Mouse (Mus musculus): ENCODE results near the gene Ifitm10.

Gene Ifitm10

DNA sequence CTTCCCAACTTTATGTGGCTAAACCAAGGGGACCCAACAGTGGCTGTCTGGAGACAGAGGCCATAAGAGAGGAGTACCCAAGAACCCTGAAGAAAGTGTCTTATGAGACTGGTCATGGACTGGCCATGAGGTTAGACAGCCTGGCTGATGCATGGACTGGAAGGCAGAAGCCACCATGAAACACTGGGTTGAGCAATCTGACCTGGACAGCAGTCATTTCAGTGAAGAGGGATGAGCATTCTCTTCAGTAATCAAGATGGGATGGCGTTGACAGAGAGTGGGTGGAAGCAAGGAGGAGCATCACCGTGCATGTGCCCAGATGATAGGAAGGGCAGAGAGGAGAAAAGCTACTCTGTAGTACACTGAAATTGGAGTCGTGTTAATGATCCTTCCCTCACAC is 17.6 kb upstream of the Ifitm10 start:
- DNase-seq (ENCODE audit: low read depth, low spot score): no peak

DNA sequence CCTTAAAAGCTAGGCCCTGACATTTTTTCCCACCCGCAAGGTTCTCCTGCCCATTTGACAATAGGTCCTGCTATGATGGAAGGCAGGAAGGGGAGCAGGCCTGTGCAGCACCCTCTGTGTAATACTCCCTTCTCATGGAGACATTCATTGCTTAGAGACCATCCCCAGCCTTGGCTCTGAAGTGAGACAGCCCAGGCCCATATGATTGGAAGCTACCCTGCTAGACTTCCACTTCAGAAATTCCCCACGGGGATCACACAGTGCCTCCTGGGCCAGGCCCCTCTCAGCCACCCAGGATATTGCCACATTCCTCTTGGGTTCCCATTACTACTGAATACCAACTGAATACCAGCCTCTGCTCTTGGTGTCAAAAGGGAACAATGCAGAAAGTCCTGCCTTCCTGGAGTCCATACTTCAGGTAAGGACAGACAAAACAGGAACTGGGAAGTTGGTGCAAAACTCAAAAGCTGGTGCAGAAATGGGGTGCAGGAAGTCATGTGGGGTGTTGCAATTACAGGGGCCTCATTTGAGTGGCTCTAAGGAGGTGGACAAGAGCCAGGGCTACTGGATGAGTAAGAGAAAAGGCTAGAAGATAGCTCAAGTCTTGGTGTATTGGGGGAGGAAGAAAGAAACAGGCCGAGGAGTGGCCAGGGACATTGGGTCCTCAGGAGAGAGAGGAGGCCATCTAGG is 16.6 kb upstream of the Ifitm10 start:
- DNase-seq (ENCODE audit: low read depth, low spot score): no peak

DNA sequence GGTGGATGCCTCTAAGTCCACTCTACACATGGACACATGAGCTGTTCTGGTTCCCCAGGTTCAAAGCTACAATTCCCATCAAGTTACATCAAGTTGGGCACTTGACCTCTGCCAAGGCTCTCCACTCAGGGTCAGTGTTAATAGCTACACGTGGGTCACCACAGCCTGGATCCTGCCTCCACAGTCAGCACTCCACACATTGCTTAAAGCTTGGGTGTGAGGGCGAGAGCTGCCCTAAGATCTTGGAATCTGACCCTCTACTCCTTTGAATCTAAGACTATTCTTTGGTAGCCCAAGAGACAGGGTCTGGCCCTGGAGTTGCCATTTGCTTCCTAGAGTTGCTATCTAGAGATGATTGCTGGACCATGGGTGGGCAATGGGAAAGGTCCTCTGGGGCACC is 15.2 kb upstream of the Ifitm10 start:
- no peak for DNase-seq (ENCODE audit: low read depth, low spot score)

DNA sequence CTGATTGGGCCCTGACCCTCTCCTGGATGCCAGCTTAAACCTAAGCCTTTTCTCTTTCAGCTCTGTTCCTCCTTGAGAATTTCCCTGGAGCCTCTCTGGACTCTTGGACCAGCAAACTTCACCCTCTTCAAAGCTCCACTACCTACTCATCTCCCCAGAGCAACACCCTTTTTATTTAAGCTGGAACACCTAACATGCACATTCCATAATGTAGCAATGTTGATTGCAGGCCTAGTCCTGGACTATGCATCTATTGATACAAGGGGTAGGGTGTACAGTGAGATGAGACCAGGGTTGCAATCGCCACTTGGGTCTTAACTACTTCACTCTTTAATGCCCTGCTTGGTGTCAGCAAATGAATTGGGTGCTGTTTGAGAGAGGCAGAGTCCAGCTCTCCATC is 14.6 kb upstream of the Ifitm10 start:
- DNase-seq (ENCODE audit: low read depth, low spot score): no peak

DNA sequence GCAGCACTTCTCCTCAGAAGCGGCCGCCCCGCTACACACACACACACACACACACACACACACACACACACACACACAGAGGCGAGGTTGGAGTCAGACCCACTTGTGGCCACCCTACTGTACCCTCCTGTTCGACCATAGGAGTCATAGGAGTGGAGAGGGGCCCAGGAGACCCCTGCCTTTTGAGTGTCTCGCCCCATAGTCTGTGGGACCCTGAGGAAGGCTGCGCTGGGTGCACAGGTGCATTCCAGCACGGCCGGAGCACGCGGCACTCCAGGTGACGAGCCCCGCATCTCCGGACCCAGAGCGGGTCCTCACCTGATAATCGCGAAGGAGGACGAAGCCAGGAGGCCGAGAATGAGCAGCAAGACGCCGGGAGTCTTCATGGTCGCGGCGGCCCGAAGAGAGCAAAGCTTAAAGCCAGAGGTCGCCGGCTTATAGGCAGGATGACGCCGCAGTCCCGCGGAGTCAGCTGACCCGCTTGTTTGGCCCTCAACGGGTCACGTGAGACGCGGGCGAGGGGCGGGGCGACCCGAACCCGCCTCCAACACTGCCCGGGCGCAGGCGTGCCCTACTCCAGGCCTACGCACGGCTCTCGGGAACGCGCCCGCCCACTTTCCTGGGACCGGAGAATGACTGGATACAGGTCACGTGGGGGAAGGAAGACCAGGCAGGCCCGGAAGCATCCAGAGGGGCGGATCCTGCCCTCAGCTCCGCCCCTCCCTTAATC is 14.0 kb upstream of the Ifitm10 start, which contains the start of gene Ctsd:
Gene Ctsd, minus strand, starts transcription at position 620 of the 730 bp plus-strand sequence.
- DNase-seq (ENCODE audit: low read depth, low spot score): peak; percentile 94

DNA sequence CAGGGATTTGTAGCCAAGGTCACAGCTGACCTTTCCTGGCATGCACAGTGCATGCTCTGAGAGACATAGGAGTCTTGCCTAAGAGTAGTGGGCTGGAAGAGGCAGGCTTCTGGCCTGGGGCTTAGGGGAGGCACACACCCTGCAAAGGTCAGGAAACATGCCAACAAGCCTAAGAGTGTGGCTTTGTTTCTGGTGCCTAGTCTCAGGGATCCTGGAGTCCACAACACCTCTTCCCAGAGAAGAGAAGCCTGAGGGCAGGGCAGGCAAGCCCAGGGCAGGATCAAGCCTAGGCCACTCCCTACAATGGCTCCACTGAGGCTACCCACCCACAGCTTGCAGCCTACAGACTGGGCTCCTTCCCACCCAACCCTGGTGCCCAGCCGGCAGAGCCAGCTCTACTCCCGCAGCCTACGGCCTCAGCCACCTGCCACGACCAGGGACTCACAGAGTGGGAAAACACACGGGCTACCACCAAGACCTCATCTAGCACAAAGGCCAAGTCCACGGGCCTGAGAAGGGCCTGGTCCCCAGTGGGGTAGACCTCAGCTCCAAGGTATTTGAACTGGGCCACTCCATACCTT is 13.2 kb upstream of the Ifitm10 start:
- DNase-seq (ENCODE audit: low read depth, low spot score): no peak

DNA sequence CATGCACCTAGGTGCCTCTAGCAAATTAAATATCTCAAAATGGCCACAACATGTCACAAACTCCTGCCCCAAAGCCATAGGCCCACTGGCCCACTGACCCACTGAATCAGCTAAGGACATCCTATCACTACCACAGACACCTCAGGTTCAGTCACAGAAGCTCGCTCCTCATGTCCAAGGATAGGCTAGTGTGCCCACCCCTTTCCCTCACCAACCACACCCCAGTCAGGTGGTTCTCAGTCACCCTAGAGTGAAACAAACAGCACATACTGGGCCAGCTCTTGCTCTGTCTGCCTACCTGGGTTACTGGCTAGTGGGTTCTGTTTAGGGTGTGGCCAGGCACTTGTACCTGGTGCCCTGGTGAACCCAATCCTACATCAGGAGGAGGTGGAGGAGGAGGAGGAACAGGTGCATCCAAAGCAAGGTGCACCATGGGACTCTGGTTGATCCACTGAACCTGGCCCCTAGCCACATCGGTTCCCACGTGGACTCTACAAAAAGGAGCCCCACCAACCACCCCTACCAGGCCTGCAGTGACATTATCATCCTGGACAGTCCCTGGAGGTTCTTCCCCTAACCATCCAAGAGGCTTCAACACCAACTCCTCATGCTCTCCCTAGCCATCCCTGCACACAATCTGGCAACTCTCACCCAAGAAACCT is 12.3 kb upstream of the Ifitm10 start:
- DNase-seq (ENCODE audit: low read depth, low spot score): no peak

DNA sequence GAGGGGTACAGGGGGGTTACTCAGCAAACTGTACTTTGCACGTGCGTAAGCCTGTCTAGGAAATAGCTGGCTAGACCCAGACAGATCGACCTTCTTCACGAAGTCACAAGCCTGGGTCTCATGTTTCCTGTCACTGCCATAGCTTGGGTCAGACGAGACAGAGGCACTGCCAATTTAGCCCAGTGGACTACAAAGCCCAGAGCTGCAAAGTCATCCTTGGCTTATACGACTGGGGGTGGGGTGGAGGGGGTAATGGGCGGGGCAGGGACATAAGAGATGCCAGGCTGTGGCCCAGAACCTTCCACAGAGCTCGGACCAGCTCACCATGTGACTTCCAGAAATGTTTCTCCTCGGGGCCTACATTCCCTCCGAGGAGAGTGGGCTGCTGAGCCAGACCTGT is 10.8 kb upstream of the Ifitm10 start:
- DNase-seq (ENCODE audit: low read depth, low spot score): no peak

DNA sequence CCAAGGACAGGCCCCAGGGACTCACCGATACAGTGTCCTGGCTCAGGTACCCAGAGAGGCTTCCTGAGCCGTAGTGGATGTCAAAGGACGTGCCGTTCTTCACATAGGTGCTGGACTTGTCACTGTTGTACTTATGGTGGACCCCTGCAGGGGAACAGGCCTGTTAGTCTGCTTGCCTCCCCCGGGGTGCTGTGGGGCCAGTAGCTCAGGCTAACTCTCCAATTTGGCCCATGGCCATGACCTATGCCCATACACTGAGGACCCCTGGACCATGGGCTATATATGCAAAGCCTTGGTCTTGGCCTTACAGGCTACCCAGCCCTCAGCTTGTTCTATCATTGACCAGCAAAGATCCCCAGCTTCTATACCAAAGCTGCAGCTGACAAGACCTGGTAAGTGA is 9.0 kb upstream of the Ifitm10 start, which contains the start of gene Gm49369:
Gene Gm49369, minus strand, starts transcription at position 101 of the 400 bp plus-strand sequence.
- DNase-seq (ENCODE audit: low read depth, low spot score): no peak

DNA sequence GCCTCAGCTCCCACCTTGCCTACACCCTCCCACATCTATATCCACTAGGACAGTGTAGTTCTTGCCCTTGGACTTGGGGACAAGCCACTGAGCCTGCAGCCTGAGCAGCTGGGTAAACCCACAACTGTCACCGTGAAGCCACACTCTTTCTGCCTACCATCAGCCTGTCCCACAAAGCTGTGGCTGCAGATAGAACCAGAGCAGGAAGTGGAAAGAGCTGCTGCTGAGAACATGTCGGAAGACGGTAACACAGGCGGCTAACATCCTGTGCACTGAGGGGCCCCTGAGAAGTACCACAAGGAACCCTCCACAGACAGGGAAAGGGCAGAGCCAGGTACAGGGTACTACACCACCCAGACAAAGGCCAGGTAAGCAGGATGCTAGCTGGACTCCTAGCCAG is 7.6 kb upstream of the Ifitm10 start:
- DNase-seq (ENCODE audit: low read depth, low spot score): no peak

DNA sequence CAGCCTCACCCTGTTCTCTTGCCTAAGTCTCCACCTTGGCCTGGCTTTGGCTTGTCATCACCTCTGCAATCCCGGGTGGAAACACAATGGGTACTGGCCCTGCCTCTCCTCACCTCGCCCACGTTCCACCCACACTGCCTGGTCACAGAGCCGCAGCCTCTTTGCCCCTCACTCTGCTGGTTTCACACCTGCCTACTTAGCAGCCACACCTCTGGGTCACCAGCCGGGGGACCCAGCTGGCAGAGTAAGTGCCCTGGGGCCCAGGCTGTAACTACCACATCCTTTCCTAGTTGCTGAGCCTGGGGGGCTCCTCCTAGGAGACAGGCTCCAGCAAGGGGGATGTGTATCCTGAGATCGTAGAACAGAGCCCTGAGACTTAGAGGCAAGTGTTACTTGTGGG is 5.6 kb upstream of the Ifitm10 start:
- no peak for DNase-seq (ENCODE audit: low read depth, low spot score)

DNA sequence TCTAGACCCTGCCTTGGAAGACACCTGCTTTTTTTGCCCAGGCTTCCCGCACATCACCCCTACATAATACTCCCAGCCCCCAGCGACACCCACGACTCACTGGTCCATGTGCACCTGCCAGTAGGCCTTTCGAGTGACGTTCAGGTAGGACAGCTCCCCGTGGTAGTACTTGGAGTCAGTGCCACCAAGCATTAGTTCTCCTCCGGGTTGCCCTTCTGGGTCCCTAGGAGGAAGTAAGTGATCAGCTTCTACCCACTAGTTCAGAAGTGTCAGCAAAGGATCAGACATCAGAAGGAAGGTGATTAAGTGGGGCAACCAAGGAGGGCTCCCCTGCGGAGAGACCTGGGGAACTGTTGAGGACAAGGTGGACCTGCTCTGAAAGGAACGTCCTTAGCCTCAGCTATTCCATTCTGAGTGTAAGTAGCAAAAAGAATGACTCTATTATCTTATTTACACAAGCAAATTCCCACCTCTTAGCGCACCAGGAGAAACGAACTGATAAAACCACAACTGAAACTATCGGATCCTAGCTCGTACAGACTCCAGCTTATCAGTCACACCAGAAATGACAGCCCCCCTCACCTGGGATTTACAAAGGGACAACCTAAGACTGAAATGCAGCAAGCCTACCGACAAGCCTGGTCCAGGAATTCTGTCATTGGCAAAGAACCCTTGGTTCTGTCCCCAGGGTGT is 3.8 kb upstream of the Ifitm10 start:
- DNase-seq (ENCODE audit: low read depth, low spot score): no peak

DNA sequence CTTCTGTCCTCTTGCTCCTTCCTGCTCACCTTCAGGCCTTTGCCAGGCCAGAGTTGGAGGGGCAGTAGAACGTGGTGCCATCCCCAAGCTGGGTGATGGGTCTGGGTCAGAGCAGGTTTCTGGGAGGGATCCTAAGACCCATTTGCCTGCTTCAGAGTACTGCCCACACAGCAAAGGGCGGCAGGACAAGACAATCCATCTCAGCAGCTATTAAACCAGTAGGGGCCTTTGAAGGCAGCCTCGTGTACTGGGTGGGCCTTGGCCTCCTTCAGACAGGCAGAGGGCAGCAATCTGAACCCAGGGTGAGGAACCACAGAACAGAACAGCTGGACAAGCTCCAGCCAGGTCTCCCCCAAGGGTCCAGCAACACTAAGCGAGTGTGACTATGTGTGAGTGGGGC is 2.5 kb upstream of the Ifitm10 start:
- DNase-seq (ENCODE audit: low read depth, low spot score): no peak

DNA sequence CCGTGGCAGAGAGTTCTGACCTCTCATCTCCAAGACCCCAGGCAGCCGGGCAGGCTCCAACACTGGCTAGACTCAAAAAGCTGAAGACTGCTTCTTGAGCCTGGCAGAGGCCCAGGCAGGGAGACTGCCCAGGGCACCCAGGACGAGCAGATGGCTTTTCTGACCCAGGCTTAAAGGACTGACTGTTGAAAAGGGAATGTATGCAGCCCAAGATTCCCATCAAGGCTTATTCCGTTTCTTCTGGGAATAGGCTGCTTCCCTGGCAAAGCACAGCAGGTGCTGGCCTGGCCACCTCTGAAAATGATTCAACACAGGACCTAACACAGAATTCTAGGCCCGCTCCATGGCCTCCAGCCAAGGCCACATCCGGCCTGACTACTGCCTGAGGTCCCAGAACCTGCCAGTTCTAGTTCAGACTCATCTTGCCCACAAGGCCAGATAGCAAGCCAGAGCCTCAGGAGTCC is 1.7 kb upstream of the Ifitm10 start:
- DNase-seq (ENCODE audit: low read depth, low spot score): no peak

DNA sequence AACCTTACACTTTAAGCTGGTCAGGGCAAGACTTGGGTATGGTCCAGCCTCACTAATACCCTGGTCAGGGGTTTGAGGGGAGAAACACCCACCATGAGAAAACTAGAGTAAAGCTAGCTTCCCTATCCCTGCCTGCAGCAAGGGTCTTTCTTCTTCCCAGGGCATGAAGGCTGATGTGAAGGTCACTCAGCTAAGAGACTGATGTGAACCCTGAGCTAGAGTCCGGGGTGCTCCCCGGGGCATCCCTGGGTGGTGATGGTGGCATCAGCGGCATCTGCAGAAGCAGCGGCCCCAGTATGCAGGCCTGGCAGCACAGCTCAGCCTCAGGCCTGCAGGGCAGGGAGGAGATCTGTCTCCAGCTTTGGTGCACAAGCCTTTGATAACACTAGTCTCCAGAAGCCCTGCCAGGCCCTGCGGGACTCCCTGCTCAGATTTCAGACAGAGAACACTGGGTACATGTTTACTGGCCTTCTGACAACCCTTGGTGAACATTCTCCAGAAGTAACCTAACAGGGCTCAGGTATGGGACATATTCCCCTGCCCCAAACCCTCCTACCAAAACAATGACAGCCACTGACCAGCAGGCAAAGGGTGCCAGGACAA is 961 bp upstream of the Ifitm10 start:
- no peak for DNase-seq (ENCODE audit: low read depth, low spot score)

DNA sequence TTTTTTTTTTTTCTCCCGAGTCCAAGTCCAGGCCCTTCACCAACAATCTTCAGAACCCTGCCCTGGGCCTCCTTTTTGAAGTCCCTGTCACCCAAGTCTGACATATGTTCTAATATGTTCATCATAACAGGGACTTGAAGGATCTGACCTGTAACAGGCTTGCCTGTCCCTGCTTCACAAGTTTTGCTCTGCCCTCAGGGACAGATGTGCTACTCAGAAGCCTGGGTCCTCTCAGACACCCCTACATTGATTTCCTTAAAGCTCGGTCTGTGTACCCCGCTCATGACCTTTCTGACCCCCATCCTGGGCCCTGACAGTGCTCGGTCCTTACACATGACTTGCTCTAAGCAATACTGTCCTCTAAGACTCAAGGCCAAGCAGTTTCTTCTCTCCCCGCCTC is 514 bp downstream of the Ifitm10 start:
- no peak for DNase-seq (ENCODE audit: low read depth, low spot score)

DNA sequence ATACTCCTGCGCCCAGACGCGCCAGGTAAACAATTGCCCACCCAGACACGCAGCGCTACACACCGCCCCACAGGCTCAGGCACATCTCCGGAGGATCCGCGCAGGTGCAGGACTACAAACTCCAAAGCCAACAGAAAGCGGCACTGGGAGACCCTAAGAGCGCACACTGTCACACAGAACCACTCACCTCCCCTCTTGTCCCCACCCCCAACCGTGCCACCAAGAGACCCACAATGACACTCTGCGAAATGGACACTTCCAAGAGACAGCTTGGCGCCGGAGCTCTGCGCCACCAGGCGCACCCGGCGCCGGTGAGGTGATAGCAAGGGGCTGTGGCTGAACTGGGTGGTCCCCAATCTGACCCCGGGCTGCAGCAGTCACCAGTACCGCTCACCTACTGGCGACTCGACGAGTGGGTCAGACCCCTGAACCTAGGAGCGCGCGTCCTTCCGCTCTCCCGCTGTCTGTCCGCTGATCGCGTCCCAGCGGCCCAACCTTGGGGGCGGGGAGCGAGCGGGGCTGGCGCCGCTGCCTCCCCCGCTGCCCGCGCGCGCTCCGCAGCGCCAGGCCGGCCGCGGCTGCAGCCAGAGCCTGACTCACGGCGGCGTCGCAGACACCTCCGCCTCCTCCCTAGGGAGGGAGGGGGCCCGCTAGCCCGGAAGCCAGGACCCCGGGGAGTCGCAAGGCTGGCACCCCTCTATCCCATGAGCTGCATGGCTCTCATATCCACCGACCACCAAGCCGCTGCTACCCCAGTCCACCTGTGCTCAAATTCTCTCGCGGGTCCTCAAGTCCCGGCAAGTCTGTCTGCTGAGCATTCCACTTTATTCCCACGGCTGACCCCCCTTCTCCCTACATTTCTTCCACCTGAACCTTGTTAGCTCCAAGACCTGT is 1.5 kb downstream of the Ifitm10 start:
- DNase-seq (ENCODE audit: low read depth, low spot score): no peak

DNA sequence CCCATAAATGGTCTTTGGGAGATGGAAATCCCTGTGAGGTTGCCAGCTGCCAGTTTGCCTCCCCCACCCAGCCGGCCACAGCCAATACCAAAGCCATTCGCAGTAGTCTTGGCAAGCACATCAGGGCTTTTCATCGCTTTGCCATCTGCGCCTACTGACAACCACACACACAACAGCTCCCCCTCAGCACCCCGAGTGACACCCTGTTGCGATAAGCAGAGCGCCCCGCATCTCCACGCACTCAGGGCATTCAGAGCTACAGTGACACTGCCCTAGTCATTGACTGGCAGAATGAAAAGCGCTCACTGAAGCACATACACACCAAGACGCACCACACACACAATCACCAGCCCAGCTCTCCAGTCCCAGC is 2.2 kb downstream of the Ifitm10 start:
- no peak for DNase-seq (ENCODE audit: low read depth, low spot score)

DNA sequence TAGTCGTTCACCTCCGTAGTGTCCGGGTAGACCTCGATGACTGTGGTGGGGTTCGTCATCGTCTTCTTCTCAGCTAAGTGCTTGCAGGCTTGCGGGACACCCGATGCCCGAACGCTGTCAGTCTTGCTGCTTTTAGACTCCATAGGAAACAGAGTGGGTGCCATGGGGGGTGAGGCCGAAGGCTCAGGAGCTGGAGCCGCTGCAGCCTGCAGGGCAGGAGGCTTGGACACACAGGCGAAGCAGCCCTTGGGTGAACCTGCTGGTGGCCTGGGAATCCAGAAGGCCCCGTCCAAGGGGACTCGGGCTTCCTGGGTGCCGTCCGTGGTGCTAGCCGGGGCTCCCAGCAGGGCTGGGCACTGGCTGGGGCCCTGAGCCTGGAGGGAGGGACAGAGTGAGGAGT is 2.6 kb downstream of the Ifitm10 start:
- no peak for DNase-seq (ENCODE audit: low read depth, low spot score)

DNA sequence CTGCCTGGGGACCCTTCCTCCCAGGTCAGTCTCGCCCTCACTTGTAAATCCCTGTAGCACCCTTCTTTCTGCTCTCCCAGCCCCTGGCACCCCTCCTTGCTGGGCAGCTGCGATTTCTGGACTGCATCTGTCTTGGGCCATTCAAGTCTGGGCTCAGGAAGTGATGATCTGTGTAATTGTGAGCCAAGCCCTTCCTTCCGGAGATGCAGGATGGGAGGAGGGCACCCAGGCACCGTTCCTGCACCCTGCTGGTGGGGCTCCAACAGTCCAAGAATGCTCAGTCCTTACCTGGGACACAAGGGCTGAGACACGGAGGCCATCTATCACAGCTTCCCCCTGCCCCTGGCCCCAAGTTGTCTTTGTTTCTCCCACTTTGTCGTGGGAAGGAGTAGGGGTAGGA is 3.7 kb downstream of the Ifitm10 start:
- DNase-seq (ENCODE audit: low read depth, low spot score): no peak

Data from forelimb bud, embryonic 11.5 days (tissue).